Mouse (Mus musculus) frontal cortex, postnatal 36 days (tissue): Measurements from ENCODE around the gene Sema3b.
A peak's percentile ranks its signal among the peaks of the same experiment; 100 is the strongest.
"Not testable (repeated sequence)": the region's sequence is repeated elsewhere in the genome, so short reads cannot be mapped to it uniquely, and the experiment has no call there.

Experiments used
- DNase-seq, 2 experiments: peaks; one replicate each; pipeline ENCODE4 v3.0.0; 2022; ENCODE audit warnings: low spot score in 2 of 2

The Sema3b gene

DNA sequence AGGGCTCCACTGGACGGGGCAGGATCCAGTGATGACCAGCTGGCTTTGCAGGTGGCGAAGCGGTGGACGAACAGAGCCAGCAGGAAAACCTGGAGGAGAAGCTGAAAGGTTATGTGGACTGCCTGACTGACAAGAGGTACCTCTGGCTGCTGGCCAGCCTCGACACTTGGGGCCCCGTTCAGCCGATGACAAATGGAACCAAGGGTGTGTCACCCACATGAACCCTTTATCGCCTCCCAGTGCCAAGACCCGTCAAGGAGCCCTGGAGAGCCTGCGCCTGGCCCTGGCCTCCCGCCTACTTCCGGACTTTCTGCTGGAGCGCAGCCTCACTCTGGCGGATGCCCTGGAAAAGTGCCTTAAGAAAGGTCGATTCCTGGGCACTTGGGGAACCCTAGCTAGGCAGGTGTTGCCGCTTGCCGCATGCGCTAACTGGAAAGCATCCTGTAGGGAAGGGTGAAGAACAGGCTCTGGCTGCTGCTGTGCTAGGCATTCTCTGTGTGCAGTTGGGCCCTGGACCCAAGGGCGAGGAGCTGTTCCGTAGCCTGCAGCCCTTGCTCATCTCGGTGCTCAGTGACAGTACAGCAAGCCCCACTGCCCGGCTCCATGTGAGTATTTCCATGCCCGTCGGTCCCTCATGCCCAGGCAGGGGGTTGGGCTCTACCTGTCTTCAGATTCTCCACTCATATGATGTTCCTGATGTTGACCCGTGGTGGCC is 18.8 kb downstream of the Sema3b start:
- no peak for DNase-seq

- DNase-seq = no peak
These were observed 21.0 kb downstream of the Sema3b start for GRCm38 (mm10) chr9:107587833-107588639.

DNA sequence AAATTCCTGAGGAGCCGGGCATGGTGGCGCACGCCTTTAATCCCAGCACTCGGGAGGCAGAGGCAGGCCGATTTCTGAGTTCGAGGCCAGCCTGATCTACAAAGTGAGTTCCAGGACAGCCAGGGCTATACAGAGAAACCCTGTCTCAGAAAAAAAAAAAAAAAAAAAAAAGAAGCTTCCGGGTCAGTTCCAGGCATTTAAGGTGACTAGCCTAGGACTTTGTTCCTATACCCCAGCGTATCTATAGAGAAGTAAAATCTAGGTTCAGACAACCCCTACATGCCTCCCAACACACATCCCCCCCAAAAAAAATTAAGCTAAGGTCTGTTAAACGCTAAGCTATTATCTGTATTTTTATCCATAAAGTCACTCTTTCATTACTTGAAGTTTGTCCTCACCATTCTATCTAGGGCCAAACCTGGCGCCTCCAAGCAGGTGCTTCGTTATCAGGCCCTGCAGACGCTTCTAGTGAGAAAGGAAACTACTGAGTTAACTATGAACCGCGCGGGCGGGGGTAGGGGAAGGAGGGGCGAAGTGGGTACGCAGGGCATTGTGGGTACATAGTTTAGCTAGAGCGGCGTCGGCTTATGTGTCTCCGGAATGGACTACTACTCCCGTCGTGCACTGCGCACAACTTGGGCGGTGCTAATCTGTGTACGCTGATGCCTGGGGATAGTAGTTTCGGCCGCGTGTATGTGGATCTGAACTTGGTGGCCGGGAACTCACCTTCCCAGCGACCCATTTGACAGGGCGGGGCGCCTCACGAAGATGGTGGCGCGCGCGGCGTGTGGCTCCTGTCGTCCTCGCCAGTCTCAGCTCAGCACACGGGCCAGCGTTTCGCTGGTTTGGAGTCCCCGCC is 21.8 kb downstream of the Sema3b start, which contains the start of gene Ifrd2:
Gene Ifrd2, plus strand, starts transcription at position 669 of the 859 bp plus-strand sequence.
- DNase-seq = peak; percentile 97 to 99

GRCm38 (mm10) chr9:107586504-107586903 is 22.5 kb downstream of the Sema3b start:
- no peak for DNase-seq

- no peak for DNase-seq
These were observed 25.9 kb downstream of the Sema3b start for GRCm38 (mm10) chr9:107583174-107583573.

DNA sequence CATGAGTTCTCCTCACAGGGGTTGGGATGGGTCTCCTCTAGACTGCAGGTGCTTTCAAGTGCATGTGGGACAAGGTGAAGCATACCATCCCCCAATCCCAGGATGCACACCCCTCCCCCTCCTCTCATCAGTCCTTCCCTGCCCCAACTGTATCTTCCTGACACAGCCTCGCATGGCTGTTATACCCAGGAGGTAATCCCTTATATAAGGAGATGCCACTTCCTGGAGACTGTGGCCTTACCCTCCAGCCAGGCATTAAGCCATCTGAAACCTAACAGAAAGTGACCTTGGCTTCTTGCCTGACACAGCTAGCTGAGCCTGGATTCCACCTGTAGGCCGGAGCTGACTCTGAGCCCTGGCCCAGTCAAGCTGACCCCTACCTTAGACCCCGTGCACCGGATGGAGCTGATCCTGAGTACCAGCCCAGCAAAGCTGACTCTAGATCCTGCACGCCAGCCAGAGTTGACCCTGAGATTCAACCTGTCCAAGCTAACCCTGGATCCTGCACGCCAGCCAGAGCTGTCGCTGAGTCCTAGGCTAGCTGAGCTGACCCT is 26.4 kb downstream of the Sema3b start:
- no peak for DNase-seq

DNA sequence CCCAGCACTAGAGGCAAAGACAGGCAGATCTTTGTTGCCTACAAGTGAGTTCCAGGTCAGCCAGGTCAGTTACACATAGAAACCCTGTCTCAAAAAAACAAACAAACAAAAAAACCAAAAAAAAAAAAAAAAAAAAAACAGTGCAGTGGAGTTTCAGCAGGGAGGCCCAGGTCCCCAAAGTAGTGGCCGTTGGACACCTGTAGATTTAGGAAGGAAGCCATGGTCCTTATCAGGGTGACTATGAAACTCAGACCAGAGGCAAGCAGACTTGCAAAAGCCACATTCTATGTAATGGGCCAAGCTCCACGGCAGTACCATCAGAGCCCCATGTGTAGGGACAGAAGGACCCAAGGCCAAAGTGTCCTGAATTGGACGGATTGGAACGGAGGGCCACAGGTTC is 27.4 kb downstream of the Sema3b start:
- DNase-seq = no peak

DNA sequence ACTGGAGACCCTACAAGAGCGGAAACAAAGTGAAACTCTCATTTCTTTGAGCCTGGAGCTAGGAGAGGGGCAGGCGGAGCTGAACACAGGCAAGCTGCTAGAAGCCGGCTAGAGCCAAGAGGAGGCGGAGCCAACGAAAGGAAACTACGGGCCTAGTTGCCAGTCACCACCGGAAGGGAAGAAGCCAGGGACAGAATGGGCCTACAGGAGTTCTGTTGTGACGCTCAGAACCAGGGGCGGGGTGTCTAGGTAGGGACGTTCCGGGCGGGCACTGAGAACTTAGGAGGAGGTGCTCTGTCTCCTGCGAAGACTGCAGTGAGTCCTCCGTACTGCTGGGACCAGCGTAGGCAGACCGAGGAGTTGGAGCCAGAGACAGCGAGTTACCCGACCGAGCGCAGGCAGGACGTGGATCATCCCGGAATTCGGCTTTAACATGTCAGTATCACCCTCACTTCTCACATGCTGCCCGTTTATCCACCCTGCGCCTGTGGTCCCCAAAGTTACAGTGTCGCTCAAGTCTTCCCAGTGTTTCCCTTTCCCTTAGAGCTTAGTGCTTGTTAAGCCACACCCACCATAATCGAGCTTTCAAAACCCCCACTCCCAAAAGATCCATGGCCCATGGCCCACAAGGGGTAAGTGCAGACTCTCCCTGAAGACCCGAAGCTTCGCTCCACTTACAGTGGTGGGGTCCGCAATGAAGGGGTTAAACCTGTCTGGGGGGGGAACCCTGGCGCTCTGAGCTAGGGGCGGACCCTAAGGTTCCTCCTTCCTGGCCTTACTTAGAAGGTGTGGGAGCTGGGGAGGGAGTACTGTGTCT is 28.3 kb downstream of the Sema3b start, which contains the start of gene Hyal3:
Gene Hyal3, plus strand, starts transcription at position 318 of the 817 bp plus-strand sequence.
- peak; percentile 89 to 94 for DNase-seq

GRCm38 (mm10) chr9:107579023-107579900 is 29.8 kb downstream of the Sema3b start:
- no peak for DNase-seq

DNA sequence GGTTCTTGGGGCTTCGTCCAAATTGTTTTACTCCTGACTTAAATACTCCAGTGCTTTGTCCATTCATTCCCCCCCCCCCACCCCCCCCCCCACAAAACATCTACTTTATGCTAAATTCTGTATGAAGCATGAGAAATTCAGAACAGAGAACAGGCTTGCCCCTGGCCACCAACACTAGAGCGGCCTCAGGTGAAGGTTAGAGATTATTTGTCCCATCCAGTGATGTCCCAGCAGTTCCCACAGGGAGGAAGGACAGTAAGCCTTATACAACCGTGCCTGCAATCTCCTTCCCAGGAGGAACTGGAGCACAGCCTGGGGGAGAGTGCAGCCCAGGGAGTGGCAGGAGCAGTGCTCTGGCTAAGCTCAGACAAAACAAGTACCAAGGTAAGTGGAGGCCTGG is 30.4 kb downstream of the Sema3b start, which contains the start of gene Naa80:
Gene Naa80, plus strand, starts transcription at position 301 of the 400 bp plus-strand sequence.
- DNase-seq = no peak

GRCm38 (mm10) chr9:107577871-107578270 is 31.2 kb downstream of the Sema3b start:
- no peak for DNase-seq

- DNase-seq = no peak
These were observed 32.5 kb downstream of the Sema3b start, which contains the start of gene Hyal1 for GRCm38 (mm10) chr9:107576357-107577107. Gene Hyal1 (plus strand): TSS chr9:107576927.

DNA sequence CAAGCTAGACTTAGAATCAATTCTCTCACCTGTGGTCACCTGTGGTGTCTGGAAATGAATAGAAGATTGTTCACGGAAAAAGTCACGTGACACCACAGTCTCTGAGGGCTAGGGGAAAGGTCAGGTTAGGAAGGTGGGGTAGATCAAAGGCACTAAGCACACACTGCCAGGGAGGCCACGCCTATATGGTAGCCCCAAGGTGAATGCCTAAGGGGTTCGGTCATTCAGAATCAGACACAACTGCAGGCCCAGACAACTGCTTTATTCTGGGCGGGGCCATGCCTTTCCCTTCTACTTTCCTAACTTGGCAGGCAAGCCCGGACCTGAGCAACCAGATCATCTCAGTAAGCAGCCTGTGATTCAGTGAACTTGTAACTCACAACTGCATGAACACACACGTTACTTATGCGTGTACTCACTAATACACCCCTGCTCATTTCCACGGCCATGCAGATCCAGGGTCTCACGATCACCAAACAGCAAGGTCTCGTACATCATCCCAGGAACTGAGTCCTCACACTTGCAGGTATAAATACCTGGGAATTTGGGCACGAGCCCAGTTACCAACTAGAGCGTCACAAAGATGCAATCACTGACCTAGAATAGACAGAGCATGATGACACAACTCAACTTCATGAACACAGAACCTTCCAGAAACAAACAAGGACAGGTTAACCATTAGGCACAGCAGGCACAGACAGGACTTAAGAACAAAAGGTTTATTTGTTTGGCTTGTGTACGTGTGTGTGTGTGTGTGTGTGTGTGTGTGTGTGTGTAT is 33.3 kb downstream of the Sema3b start:
- no peak for DNase-seq

GRCm38 (mm10) chr9:107573774-107574173 is 35.3 kb downstream of the Sema3b start:
- DNase-seq = not testable (repeated sequence)

GRCm38 (mm10) chr9:107572327-107572662 is 36.7 kb downstream of the Sema3b start:
- no peak for DNase-seq

DNA sequence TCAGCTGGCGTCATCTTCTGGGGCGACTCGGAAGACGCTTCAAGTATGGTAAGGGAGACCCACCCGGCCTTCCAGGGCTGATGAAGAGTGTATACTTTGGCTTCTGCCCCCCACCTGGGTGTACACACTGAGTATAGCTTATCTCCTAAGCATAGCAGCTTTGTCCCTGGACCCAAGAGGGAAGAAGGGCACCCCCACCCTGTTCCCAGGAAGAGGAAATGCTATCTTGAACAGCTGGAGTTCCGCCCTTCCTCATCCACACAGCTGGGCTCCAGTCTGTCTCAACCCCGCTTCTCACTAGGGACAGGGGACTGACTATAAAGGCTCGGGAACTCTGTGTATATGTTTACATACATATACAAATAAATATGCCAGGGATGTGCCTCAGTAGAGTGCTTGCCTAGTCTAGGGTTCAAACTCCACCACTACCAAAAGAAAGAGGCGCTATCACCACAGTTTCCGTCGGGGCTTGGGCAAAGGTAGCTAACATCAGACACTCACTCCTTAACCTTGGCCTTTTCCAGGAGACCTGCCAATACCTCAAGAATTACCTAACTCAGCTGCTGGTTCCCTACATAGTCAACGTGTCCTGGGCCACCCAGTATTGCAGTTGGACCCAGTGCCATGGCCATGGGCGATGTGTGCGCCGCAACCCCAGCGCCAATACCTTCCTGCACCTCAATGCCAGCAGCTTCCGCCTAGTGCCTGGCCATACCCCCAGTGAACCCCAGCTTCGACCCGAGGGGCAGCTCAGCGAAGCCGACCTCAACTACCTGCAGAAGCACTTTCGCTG is 37.3 kb downstream of the Sema3b start:
- no peak for DNase-seq

DNA sequence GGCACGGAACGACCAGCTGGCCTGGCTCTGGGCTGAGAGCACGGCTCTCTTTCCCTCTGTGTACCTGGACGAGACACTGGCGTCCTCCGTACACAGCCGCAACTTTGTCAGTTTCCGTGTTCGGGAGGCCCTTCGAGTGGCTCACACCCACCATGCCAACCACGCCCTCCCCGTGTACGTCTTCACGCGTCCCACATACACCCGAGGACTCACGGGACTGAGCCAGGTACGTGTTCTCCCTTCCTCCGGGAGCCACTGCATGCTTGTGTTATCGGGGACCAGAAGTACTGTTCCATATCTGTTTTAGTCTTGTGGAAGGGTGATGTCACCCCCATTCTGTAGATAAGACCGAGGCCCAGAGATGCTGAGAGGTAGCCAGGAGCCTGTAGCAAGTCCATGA is 38.2 kb downstream of the Sema3b start:
- DNase-seq = no peak
